Mouse (Mus musculus): ENCODE measurements at regions not wholly inside any gene's neighbourhood (a gene's known extent, or its start where the extent isn't known, plus 50 kb on each side); places are given as distances from the start of the nearest gene placed in this dataset.

GRCm38 (mm10) chr6:61066501-61067282, 113.4 kb upstream of the Ccser1 start:
- TF ChIP-seq CTCF (IDR thresholded peaks at IDR 0.05) (no peak), POLR2A (IDR thresholded peaks at IDR 0.05; ENCODE audit: insufficient read depth, low read depth, low read length) (no peak), EP300 (IDR thresholded peaks at IDR 0.05; ENCODE audit: insufficient read depth, low read depth, low read length) (no peak)
- DNase-seq: no peak
- intact Hi-C loops (cut with DNase I): no loop called here
- H3K27ac ChIP-seq: no peak overlapping the region
- WGBS: 64% methylated on average over 10 of the region's 10 CpGs
- H3K4me1 ChIP-seq (ENCODE audit: control insufficient read depth, insufficient read depth, low read length): no peaks in the 10 kb centered on the region
- H3K27me3 ChIP-seq (ENCODE audit: control insufficient read depth, insufficient read depth, low read length): no peaks in the 10 kb centered on the region
- H3K4me3 ChIP-seq: no peak overlapping the region
- no peak overlapping the region for H3K9ac ChIP-seq (ENCODE audit: low read depth, low read length)
- no peaks in the 10 kb centered on the region for H3K79me2 ChIP-seq (replicated peaks; ENCODE audit: control insufficient read depth, insufficient read depth, low read length)
- no peaks in the 10 kb centered on the region for H3K36me3 ChIP-seq (ENCODE audit: control insufficient read depth, insufficient read depth, low read length)

GRCm38 (mm10) chr6:61067355-61068116, 112.6 kb upstream of the Ccser1 start:
- Histone ChIP-seq H3K9ac (ENCODE audit: low read depth, low read length) (no peak overlapping the region), H3K4me1 (ENCODE audit: control insufficient read depth, insufficient read depth, low read length) (no peaks in the 10 kb centered on the region), H3K79me2 (replicated peaks; ENCODE audit: control insufficient read depth, insufficient read depth, low read length) (no peaks in the 10 kb centered on the region), H3K4me3 (no peak overlapping the region), H3K27ac (no peak overlapping the region), H3K27me3 (ENCODE audit: control insufficient read depth, insufficient read depth, low read length) (no peaks in the 10 kb centered on the region), H3K36me3 (ENCODE audit: control insufficient read depth, insufficient read depth, low read length) (no peaks in the 10 kb centered on the region)
- DNase-seq: no peak
- intact Hi-C loops (cut with DNase I): no loop called here
- TF ChIP-seq CTCF (IDR thresholded peaks at IDR 0.05) (no peak), EP300 (IDR thresholded peaks at IDR 0.05; ENCODE audit: insufficient read depth, low read depth, low read length) (no peak), POLR2A (IDR thresholded peaks at IDR 0.05; ENCODE audit: insufficient read depth, low read depth, low read length) (no peak)
- WGBS: 74% methylated on average over 10 of the region's 10 CpGs

GRCm38 (mm10) chr6:61068117-61068489, 112.0 kb upstream of the Ccser1 start:
- no peaks in the 10 kb centered on the region for H3K27me3 ChIP-seq (ENCODE audit: control insufficient read depth, insufficient read depth, low read length)
- H3K4me3 ChIP-seq: no peak overlapping the region
- H3K36me3 ChIP-seq (ENCODE audit: control insufficient read depth, insufficient read depth, low read length): no peaks in the 10 kb centered on the region
- H3K27ac ChIP-seq: no peak overlapping the region
- intact Hi-C loops (cut with DNase I): no loop called here
- no peaks in the 10 kb centered on the region for H3K4me1 ChIP-seq (ENCODE audit: control insufficient read depth, insufficient read depth, low read length)
- WGBS: 43% methylated on average over 1 of the region's 1 CpGs
- H3K79me2 ChIP-seq (replicated peaks; ENCODE audit: control insufficient read depth, insufficient read depth, low read length): no peaks in the 10 kb centered on the region
- TF ChIP-seq POLR2A (IDR thresholded peaks at IDR 0.05; ENCODE audit: insufficient read depth, low read depth, low read length) (no peak), CTCF (IDR thresholded peaks at IDR 0.05) (no peak), EP300 (IDR thresholded peaks at IDR 0.05; ENCODE audit: insufficient read depth, low read depth, low read length) (no peak)
- no peak for DNase-seq
- H3K9ac ChIP-seq (ENCODE audit: low read depth, low read length): no peak overlapping the region

GRCm38 (mm10) chr6:61073267-61073666, 106.9 kb upstream of the Ccser1 start:
- intact Hi-C loops (cut with DNase I): no loop called here
- WGBS: 84% methylated on average over 3 of the region's 3 CpGs
- TF ChIP-seq POLR2A (IDR thresholded peaks at IDR 0.05; ENCODE audit: insufficient read depth, low read depth, low read length) (no peak), CTCF (IDR thresholded peaks at IDR 0.05) (no peak), EP300 (IDR thresholded peaks at IDR 0.05; ENCODE audit: insufficient read depth, low read depth, low read length) (no peak)
- Histone ChIP-seq H3K4me3 (no peak overlapping the region), H3K27ac (no peak overlapping the region), H3K27me3 (ENCODE audit: control insufficient read depth, insufficient read depth, low read length) (no peaks in the 10 kb centered on the region), H3K9ac (ENCODE audit: low read depth, low read length) (no peak overlapping the region), H3K79me2 (replicated peaks; ENCODE audit: control insufficient read depth, insufficient read depth, low read length) (no peaks in the 10 kb centered on the region), H3K4me1 (ENCODE audit: control insufficient read depth, insufficient read depth, low read length) (no peaks in the 10 kb centered on the region), H3K36me3 (ENCODE audit: control insufficient read depth, insufficient read depth, low read length) (no peaks in the 10 kb centered on the region)
- DNase-seq: no peak

- no peaks in the 10 kb centered on the region for H3K27me3 ChIP-seq (ENCODE audit: control insufficient read depth, insufficient read depth, low read length)
- 83% methylated on average over 2 of the region's 2 CpGs for WGBS
- H3K79me2 ChIP-seq (replicated peaks; ENCODE audit: control insufficient read depth, insufficient read depth, low read length): no peaks in the 10 kb centered on the region
- H3K36me3 ChIP-seq (ENCODE audit: control insufficient read depth, insufficient read depth, low read length): no peaks in the 10 kb centered on the region
- DNase-seq: no peak
- H3K27ac ChIP-seq: no peak overlapping the region
- intact Hi-C loops (cut with DNase I): no loop called here
- TF ChIP-seq EP300 (IDR thresholded peaks at IDR 0.05; ENCODE audit: insufficient read depth, low read depth, low read length): no peak
- H3K9ac ChIP-seq (ENCODE audit: low read depth, low read length): no peak overlapping the region
- no peak overlapping the region for H3K4me3 ChIP-seq
- no peaks in the 10 kb centered on the region for H3K4me1 ChIP-seq (ENCODE audit: control insufficient read depth, insufficient read depth, low read length)
Measured at GRCm38 (mm10) chr6:61073794-61074193, 106.3 kb upstream of the Ccser1 start.

GRCm38 (mm10) chr6:61074700-61075099, 105.4 kb upstream of the Ccser1 start:
- no peaks in the 10 kb centered on the region for H3K79me2 ChIP-seq (replicated peaks; ENCODE audit: control insufficient read depth, insufficient read depth, low read length)
- H3K4me1 ChIP-seq (ENCODE audit: control insufficient read depth, insufficient read depth, low read length): no peaks in the 10 kb centered on the region
- no peak overlapping the region for H3K4me3 ChIP-seq
- no peak overlapping the region for H3K27ac ChIP-seq
- WGBS: 91% methylated on average over 3 of the region's 3 CpGs
- H3K27me3 ChIP-seq (ENCODE audit: control insufficient read depth, insufficient read depth, low read length): no peaks in the 10 kb centered on the region
- DNase-seq: no peak
- no peak overlapping the region for H3K9ac ChIP-seq (ENCODE audit: low read depth, low read length)
- intact Hi-C loops (cut with DNase I): no loop called here
- H3K36me3 ChIP-seq (ENCODE audit: control insufficient read depth, insufficient read depth, low read length): no peaks in the 10 kb centered on the region
- TF ChIP-seq POLR2A (IDR thresholded peaks at IDR 0.05; ENCODE audit: insufficient read depth, low read depth, low read length) (no peak), EP300 (IDR thresholded peaks at IDR 0.05; ENCODE audit: insufficient read depth, low read depth, low read length) (no peak), CTCF (IDR thresholded peaks at IDR 0.05) (no peak)

Data from heart, adult 2 months (tissue).